Mouse (Mus musculus): Measurements from ENCODE around the gene Tmem269.

Gene Tmem269

DNA sequence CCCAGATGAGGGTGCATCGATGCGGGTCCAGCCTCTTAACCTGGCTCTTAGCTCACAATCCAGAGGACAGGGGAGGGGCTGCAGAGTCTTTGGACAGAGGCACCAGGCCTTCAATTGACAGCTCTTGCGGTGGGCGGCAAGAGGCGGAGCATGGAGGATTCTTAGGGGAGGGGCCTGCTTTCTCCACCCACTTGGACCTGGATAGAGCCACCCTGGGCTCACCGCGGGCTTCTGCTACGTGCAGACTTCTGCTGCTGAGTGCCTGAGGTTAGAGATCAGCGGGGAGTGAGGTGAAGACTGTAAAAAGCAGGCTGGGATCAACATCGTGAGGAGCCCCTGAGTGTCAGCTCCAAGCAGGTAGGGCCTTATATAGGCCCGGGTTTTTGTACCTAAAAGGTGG is at the start of gene Tmem269:
Gene Tmem269, minus strand, starts transcription at position 49 of the 400 bp plus-strand sequence.
- no peak for ATAC-seq (ENCODE audit: insufficient number of reproducible peaks, low FRiP score, low TSS enrichment)

- no peak for ATAC-seq (ENCODE audit: insufficient number of reproducible peaks, low FRiP score, low TSS enrichment)
These were observed 48.6 kb upstream of the Tmem269 start for GRCm38 (mm10) chr4:119266606-119267005.

- ATAC-seq (ENCODE audit: insufficient number of reproducible peaks, low FRiP score, low TSS enrichment) = no peak
These were observed 45.4 kb upstream of the Tmem269 start for GRCm38 (mm10) chr4:119263459-119263858.

GRCm38 (mm10) chr4:119262483-119262882 is 44.5 kb upstream of the Tmem269 start:
- no peak for ATAC-seq (ENCODE audit: insufficient number of reproducible peaks, low FRiP score, low TSS enrichment)

GRCm38 (mm10) chr4:119261087-119261713 is 43.2 kb upstream of the Tmem269 start:
- ATAC-seq (ENCODE audit: insufficient number of reproducible peaks, low FRiP score, low TSS enrichment) = no peak

- no peak for ATAC-seq (ENCODE audit: insufficient number of reproducible peaks, low FRiP score, low TSS enrichment)
These were observed 41.6 kb upstream of the Tmem269 start for GRCm38 (mm10) chr4:119259344-119260254.

GRCm38 (mm10) chr4:119257083-119257482 is 39.1 kb upstream of the Tmem269 start:
- no peak for ATAC-seq (ENCODE audit: insufficient number of reproducible peaks, low FRiP score, low TSS enrichment)

- ATAC-seq (ENCODE audit: insufficient number of reproducible peaks, low FRiP score, low TSS enrichment) = no peak
These were observed 37.3 kb upstream of the Tmem269 start, which contains the start of gene Cldn19 for GRCm38 (mm10) chr4:119255351-119255750. Gene Cldn19 (plus strand): TSS chr4:119255414.

DNA sequence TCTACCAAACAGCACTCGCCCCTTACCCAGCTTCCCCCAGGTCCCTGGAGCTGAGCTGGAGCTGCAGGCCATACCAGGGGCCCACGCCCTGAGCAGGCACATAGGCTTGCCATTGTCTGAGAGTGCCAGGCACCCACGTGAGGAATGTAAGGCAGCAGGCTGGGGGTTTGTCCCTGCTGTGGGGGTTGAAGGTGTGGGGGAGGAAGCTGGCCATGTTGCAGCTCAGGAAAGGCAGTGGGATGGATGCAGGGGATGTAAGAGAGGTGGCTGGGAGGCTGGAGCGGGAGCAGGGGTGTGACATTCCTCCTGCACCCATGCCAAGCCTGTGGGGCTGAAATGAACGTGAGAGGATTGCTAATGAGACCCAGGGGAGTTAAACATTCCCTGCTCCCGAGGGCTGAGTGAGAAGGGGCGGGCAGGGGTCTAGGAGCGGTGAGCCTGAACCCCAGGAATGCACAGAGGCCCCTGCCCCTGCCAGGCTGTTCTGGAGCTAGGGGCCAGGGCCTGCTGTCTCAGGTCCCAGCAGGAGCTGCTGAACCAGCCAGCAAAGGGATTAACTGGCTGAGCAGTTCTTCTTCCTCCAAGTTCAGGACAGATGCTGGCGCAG is 36.1 kb upstream of the Tmem269 start:
- no peak for ATAC-seq (ENCODE audit: insufficient number of reproducible peaks, low FRiP score, low TSS enrichment)

DNA sequence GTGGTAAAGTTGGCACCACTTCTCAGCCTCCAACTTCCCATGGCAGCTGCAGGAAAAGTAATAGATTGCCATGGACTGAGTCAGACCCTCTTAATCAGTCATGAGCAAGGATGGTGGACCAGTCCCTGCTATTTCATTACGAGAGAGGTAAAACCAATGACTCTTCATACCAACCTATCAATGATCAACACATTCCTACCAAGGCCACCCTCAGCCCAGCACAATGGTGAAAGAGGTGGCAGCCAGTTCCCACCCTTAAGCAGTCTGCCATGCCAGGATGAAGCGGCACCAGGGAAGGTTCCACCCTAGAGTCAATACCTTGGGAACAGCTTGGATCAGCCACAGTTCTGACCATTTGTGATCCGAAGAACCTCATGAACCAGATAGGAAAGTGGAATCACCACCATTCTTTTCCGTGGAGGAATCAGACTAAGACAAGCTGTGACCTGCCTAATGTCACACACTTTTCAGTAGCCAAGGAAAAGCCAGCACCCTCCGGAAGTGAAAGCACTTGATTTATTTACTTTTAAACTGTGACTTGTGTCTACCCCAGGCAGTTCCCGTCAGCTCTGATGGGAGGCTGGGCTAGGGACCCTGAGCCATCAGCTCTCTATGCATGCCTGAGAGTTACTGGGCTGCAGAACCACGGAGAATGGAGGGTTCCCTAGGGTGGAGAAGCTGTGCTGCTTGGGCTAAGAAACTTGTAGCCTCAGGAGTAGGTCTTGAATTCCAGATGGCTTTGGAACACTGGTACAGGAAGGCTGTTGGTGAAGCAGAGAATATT is 34.2 kb upstream of the Tmem269 start:
- ATAC-seq (ENCODE audit: insufficient number of reproducible peaks, low FRiP score, low TSS enrichment) = no peak

DNA sequence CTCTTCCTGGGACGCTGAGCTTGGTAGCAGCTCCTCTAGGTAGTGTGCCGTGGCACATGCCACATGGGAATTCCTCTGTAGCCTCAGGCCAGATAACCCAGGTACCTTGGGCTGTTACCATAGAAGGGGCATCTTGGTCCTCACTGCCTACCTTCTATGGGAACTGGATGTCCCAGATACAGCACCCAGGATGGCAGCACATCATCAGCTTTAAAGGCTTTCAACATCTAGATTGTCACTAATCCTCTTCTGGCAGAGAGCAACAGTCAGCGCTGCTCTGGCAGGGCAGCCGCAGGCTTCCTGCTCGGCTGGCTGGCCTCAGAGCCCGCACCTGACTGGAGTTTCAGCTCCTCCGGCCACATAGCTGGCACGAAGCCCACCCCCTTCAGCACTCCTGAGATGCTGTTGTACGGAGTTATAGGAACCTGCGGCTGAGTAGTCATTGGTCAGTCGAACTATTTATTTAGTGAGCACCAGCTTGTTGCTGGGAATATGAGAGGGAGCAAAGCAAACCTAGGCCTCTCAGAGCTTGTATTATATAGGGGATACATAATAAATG is 30.5 kb upstream of the Tmem269 start:
- no peak for ATAC-seq (ENCODE audit: insufficient number of reproducible peaks, low FRiP score, low TSS enrichment)

GRCm38 (mm10) chr4:119247462-119248235 is 29.6 kb upstream of the Tmem269 start:
- ATAC-seq (ENCODE audit: insufficient number of reproducible peaks, low FRiP score, low TSS enrichment) = no peak

DNA sequence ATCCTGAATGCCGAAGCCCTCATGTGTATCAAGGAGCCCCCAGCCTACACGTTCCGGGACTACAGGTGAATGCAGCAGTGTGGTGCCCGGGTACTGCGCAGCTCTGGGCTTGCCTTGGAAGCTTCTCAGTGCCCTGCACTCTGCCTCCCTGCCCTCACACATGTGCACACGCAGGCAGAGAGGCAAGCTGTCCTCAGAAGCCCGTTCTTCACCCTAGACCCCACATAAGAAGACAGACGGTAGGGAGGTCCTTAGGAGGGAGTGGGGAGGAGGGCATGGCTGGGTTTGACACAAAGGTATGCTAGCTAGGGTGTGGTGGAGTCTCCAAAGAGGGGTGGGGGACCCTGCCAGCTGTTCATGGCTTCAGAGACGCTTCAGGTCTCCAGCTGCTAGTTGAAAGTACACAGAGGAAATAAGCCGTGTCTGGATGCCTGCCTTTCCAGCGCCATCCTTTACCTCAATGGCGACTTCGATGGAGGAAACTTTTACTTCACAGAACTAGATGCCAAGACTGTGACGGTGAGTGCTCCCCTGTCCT is 28.7 kb upstream of the Tmem269 start:
- no peak for ATAC-seq (ENCODE audit: insufficient number of reproducible peaks, low FRiP score, low TSS enrichment)

DNA sequence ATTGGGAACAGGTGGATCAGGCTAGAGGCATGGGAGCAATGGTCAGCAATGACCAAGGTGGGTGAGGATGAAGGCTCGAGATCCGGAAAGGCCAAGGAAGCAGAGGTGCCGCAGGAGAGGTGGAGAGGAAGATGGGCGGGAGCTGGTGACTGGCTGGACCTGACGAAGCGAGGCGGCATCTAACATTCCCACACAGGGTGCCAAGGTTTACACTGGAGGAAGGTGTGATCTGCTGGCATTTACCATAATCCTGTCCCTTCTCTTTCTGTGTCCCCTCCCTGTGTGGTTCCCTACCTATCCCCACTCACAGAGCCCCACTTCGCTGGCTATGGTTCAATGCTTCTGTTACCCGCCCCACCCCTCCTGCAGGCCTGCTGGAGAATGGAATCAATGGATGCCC is 27.9 kb upstream of the Tmem269 start:
- no peak for ATAC-seq (ENCODE audit: insufficient number of reproducible peaks, low FRiP score, low TSS enrichment)

DNA sequence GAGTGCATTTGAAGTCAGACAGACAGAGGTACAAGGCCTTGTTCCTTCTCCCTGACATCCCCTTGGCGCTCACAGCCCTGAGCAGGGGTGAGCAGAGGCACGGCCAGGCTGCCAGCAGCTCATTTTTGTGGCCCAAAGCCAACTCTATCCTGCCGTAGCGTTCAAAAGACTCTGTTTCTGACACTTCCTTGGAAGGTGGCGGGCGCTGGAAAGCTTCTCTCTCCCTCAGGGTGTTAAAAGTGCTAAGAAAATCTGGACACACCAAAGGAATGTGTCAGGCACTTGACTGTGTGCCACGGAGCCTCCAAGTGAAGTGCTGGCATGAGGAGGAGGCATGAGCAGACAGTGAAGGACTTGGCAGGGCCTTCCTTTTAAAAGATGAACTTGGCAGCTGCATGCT is 27.5 kb upstream of the Tmem269 start:
- ATAC-seq (ENCODE audit: insufficient number of reproducible peaks, low FRiP score, low TSS enrichment) = no peak

GRCm38 (mm10) chr4:119244468-119245240 is 26.6 kb upstream of the Tmem269 start:
- no peak for ATAC-seq (ENCODE audit: insufficient number of reproducible peaks, low FRiP score, low TSS enrichment)

DNA sequence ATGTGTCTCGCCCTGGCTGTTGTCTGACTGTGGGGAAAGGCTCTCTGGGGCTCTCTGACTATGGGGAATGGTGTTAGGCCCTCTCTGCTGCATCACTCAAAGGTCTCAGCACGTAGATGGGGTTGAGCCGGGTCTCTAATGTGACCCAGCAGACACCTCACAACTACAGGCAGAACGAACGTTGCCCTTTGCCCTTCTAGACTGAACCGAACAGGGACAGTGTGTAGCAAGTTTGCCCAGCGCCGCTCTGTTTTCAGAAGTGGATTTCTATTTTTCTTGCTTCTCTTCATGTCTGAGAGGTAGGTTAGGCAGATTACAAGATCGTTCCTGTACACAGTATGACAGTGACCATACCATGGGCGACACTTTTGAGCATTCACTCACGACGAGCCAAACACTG is 24.6 kb upstream of the Tmem269 start:
- ATAC-seq (ENCODE audit: insufficient number of reproducible peaks, low FRiP score, low TSS enrichment) = no peak

DNA sequence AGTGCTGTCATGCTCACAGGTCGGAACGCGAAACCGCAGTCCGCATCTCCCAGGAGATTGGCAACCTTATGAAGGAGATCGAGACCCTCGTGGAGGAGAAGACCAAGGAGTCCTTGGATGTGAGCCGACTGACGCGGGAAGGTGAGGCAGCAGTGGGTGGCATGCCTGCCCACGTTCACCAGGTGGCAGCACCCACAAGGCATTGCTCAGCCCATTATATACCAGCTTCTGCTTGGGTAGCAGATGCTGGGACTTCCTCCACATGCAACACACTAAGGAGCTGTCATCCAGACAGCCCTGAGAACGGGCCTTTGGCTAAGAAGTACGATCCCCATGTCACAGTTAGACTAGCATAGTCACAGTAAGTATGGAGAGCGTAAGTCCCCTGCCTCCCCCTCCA is 23.6 kb upstream of the Tmem269 start:
- ATAC-seq (ENCODE audit: insufficient number of reproducible peaks, low FRiP score, low TSS enrichment) = no peak
